Mouse (Mus musculus) heart, postnatal 0 days (tissue): Measurements from ENCODE around the gene Notch2.

Experiments
- CTCF ChIP-seq: IDR thresholded peaks from 2 replicates; pipeline ENCODE4 v1.5.1; 2016; ENCODE audit warnings: antibody characterized with exemption, control low read depth, low read depth
- EP300 ChIP-seq: IDR thresholded peaks from 2 replicates; pipeline ENCODE4 v1.6.1; 2016; ENCODE audit warnings: antibody characterized with exemption, low read depth

DNA sequence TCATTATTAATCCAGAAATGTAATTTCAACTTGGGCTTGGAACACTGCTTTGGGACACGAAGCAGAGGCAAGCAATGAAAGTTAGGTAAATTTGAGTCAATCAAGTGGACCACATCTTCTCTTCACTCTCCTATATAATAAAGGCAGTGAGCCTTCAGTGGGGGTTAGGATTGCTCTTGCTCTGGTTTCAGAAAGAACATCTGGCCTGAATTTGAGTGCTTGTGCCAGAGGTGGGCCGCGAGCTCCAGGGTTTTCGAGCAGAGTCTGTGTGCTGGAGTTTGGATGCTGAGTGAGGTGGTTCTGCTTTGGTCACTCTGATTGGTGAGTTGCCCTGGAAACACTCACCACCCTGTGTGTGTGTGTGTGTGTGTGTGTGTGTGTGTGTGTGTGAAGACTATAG lies 73.1 kb downstream of the Notch2 start:
- TF ChIP-seq EP300 = no peak
- TF ChIP-seq CTCF = no peak
